Mouse (Mus musculus) testis, adult 2 months (tissue): ENCODE results near the gene Gm11983.
"Not testable (repeated sequence)": the region's sequence is repeated elsewhere in the genome, so short reads cannot be mapped to it uniquely, and the experiment has no call there.

ENCODE experiments used
- CTCF ChIP-seq: fragments of 200-500 bp; IDR thresholded peaks from 2 replicates; pipeline ENCODE4 v1.5.1; 2012; ENCODE audit warnings: low read depth, mild to moderate bottlenecking, inconsistent platforms, low read length, moderate library complexity; ENCODE audit not compliant: control insufficient read depth, insufficient read depth, insufficient replicate concordance
- POLR2A ChIP-seq: fragments of 200-500 bp; IDR thresholded peaks from 2 replicates; pipeline ENCODE4 v1.6.1; 2012; ENCODE audit warnings: low read depth, mild to moderate bottlenecking, inconsistent platforms, low read length, moderate library complexity; ENCODE audit not compliant: control insufficient read depth

DNA sequence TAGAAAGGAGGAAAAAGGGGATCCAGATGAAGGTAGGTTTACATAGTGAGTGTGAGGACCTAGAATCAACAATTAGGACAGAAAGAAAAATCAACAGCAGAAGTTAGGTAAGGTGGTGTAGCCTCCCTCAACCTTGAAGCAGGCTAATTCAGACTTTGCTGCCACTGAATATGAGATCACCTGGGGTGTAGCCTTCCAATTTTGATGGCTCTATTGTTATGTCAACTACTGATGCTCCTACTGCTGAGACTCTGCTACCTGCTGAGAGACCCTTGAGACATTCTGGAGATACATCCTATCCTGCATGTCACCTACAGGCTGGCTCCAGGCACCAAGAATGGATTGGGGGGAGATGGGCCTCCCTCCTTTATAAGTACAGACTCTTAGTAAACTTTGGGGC, 34.6 kb downstream of the Gm11983 start:
- TF ChIP-seq POLR2A, CTCF: not testable (repeated sequence)
